Mouse (Mus musculus): ENCODE results near the gene Pnpla8. TPM values are rescaled to one million over a fixed set of nuclear protein-coding genes. Genes with fewer than 3 reads are reported as not detected.
"Not testable (repeated sequence)": the region's sequence is repeated elsewhere in the genome, so short reads cannot be mapped to it uniquely, and the experiment has no call there.

The Pnpla8 gene
- total RNA-seq (2021): 100 to 1,000 TPM; 146 to 161 TPM

GRCm38 (mm10) chr12:44221070-44221469 is at the start of gene Pnpla8:
TSS of gene Pnpla8 (plus strand) at chr12:44221370.
- intact Hi-C loops (cut with DNase I); DNase-seq: not testable (repeated sequence)

GRCm38 (mm10) chr12:44176331-44177037 is 44.7 kb upstream of the Pnpla8 start:
- intact Hi-C loops (cut with DNase I): no loop called here
- DNase-seq: no peak

GRCm38 (mm10) chr12:44177038-44177355 is 44.2 kb upstream of the Pnpla8 start:
- no peak for DNase-seq
- intact Hi-C loops (cut with DNase I): no loop called here

- DNase-seq: no peak
- intact Hi-C loops (cut with DNase I): no loop called here
Observed at GRCm38 (mm10) chr12:44181081-44181982, 39.8 kb upstream of the Pnpla8 start.

- DNase-seq: no peak
- intact Hi-C loops (cut with DNase I): no loop called here
Observed at GRCm38 (mm10) chr12:44197873-44198525, 23.2 kb upstream of the Pnpla8 start.

- intact Hi-C loops (cut with DNase I): no loop called here
Observed at GRCm38 (mm10) chr12:44209141-44209823, 11.9 kb upstream of the Pnpla8 start.

GRCm38 (mm10) chr12:44209824-44210752 is 11.1 kb upstream of the Pnpla8 start, which contains the start of gene Dnajb9:
TSS of gene Dnajb9 (minus strand) at chr12:44210326.
- DNase-seq: peak; percentile 99 to 100
- intact Hi-C loops (cut with DNase I): loop anchor here (1.0 kb wide), 1 partner anchor 59 kb away; no protein-coding TSS in a partner anchor

More at GRCm38 (mm10) chr12:44209141-44209823, 11.9 kb upstream of the Pnpla8 start:
- DNase-seq: peak in 1 of 2 experiments; percentile 42

GRCm38 (mm10) chr12:44211555-44211954 is 9.6 kb upstream of the Pnpla8 start:
- no peak for DNase-seq
- intact Hi-C loops (cut with DNase I): no loop called here

GRCm38 (mm10) chr12:44221651-44222356 is 634 bp downstream of the Pnpla8 start:
- intact Hi-C loops (cut with DNase I): no loop called here
- DNase-seq: peak; percentile 41 to 64

GRCm38 (mm10) chr12:44223044-44223443 is 1.9 kb downstream of the Pnpla8 start:
- intact Hi-C loops (cut with DNase I): no loop called here

GRCm38 (mm10) chr12:44224650-44225049 is 3.5 kb downstream of the Pnpla8 start:
- DNase-seq: no peak

More at GRCm38 (mm10) chr12:44223044-44223443, 1.9 kb downstream of the Pnpla8 start:
- no peak for DNase-seq

GRCm38 (mm10) chr12:44241090-44241489 is 19.9 kb downstream of the Pnpla8 start:
- DNase-seq: no peak
- intact Hi-C loops (cut with DNase I): no loop called here

More at GRCm38 (mm10) chr12:44224650-44225049, 3.5 kb downstream of the Pnpla8 start:
- intact Hi-C loops (cut with DNase I): no loop called here

- intact Hi-C loops (cut with DNase I): no loop called here
- no peak for DNase-seq
Observed at GRCm38 (mm10) chr12:44242407-44242806, 21.2 kb downstream of the Pnpla8 start.

GRCm38 (mm10) chr12:44245739-44246138 is 24.6 kb downstream of the Pnpla8 start:
- DNase-seq: no peak
- intact Hi-C loops (cut with DNase I): no loop called here

- DNase-seq: peak in 1 of 2 experiments; percentile 7
- intact Hi-C loops (cut with DNase I): no loop called here
Observed at GRCm38 (mm10) chr12:44248309-44248977, 27.3 kb downstream of the Pnpla8 start.

GRCm38 (mm10) chr12:44262612-44263011 is 41.4 kb downstream of the Pnpla8 start:
- DNase-seq: no peak
- intact Hi-C loops (cut with DNase I): no loop called here

- intact Hi-C loops (cut with DNase I): no loop called here
- no peak for DNase-seq
Observed at GRCm38 (mm10) chr12:44265651-44266050, 44.5 kb downstream of the Pnpla8 start.

GRCm38 (mm10) chr12:44267196-44267595 is 46.0 kb downstream of the Pnpla8 start:
- intact Hi-C loops (cut with DNase I): no loop called here
- DNase-seq: no peak

Measured in heart, postnatal 36 days (tissue).